Mouse (Mus musculus): ENCODE results near the gene Acot6.

GRCm38 (mm10) chr12:84151911-84152310, 51.5 kb downstream of the Acot6 start:
- TF ChIP-seq POLR2A (IDR thresholded peaks at IDR 0.05; ENCODE audit: insufficient read depth, low read length) (no peak), CTCF (IDR thresholded peaks at IDR 0.05; ENCODE audit: low read depth, low read length) (no peak), EP300 (IDR thresholded peaks at IDR 0.05; ENCODE audit: insufficient read depth, low read depth, low read length) (no peak)

Data from ES-Bruce4 (cell line).